Mouse (Mus musculus) central nervous system, embryonic 11.5 days (tissue): ENCODE data around the gene Tas2r134. TPM values are rescaled to one million over a fixed set of nuclear protein-coding genes. Genes with fewer than 3 reads are reported as not detected.

ENCODE experiments used
- polyA plus RNA-seq: library from polyadenylated mRNA; depleted of rRNA; stranded (reverse); fragments of >200 nt; gene quantifications from 2 replicates; pipeline ENCODE4 v1.2.3, GENCODE M21; 2012; rRNA removed

Gene Tas2r134
- not detected in 2 replicates for polyA plus RNA-seq

GRCm38 (mm10) chr2:51627211-51627610 is at the start of gene Tas2r134:
Tas2r134 (plus strand) TSS chr2:51627511.

